Mouse (Mus musculus) heart, postnatal 25 days (tissue): Measurements from ENCODE around the gene Nmrk1. TPM values are rescaled to one million over a fixed set of nuclear protein-coding genes. Genes with fewer than 3 reads are reported as not detected.
"Not testable (repeated sequence)": the region's sequence is repeated elsewhere in the genome, so short reads cannot be mapped to it uniquely, and the experiment has no call there.

Experiments used
- DNase-seq: peaks from one replicate; pipeline ENCODE4 v3.0.0; 2022; ENCODE audit warnings: low spot score
- intact Hi-C: fragments of 180-260 bp; cut with DNase I; formaldehyde crosslinking; loops from one replicate; pipeline ENCODE4 v1.15.1; 2025
- total RNA-seq, 2 experiments: library from RNA; stranded (reverse); gene quantifications; 2 replicates each; pipeline ENCODE4 v1.2.3; 2021

The Nmrk1 gene
- total RNA-seq: 1 to 10 TPM; 2.4 to 2.8 TPM

DNA sequence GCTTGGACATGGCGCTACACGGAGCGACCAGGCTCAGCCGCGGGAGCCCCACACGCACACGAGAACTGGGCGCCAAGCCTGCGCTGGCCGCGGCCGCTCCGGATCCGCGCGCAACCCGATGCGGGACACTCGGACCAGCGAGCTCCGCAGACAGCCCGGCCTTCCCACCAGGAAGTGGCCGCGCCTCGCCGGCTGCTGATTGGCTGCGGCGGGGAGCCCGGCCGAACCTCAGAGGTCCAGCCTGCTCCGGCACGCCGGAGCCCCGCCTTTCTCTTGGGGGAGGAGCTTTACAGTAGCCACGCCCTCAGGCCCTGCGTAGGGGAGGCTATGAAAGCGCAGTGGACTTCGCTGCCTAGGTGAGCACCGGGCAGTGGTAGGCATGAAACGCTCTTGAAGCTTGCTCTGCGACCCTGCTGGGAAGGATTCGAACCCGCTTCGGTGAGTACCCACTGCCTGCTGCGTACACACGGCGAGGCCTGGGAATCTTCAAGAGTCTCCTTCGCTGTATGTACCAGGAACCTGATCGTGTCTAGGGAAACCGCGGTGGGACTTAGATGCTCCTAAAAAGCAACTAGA, at the start of gene Nmrk1, which contains the start of gene Ostf1:
TSS of gene Nmrk1 (plus strand) at position 307 of the 576 bp plus-strand sequence.
TSS of gene Ostf1 (minus strand) at position 180 of the 576 bp plus-strand sequence.
- DNase-seq: peak; percentile 97
- intact Hi-C loops: loop anchor here (2.0 to 5.0 kb wide), 3 partner anchors 15 to 41 kb away; partner anchors contain the start of gene Carnmt1

DNA sequence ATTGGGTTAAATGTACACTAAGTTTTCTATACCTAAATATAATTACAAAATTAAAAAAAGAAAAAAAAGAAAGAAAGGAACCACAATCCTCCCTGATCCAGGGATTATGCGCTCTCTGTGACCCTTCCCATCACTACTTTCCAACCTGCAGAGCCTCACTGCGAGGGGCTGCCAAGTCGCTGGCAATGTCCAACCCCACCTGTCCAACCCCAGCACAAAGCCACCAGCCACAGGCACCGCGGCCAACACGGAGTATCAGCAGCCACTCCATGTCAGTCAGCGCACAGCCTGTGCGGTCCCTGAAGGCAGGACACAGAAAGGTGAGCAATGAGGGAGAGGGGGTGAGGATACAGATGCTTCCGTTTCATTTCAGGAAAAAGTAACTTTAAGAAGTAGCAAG, 49.5 kb upstream of the Nmrk1 start:
- DNase-seq: no peak
- intact Hi-C loops: no loop called here

DNA sequence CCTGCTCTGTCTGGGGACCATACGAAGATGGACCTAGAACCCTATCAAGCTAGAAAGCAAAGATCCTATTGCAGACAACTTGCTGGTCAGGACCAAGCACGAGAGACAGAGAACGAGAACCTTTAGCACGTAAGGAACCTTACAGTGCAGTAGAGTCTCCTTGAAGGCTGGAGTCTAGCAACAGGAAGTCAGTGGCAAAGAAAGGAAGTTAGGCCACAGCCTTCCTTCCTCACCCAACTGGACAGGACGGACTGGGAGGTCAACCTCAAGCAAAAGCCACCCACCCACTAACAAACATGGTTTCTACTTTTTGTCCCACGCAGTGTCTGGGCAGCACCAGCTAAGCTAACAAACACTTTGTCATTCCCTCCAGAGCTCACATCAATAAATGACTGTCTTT, 48.9 kb upstream of the Nmrk1 start:
- no peak for DNase-seq
- intact Hi-C loops: no loop called here

DNA sequence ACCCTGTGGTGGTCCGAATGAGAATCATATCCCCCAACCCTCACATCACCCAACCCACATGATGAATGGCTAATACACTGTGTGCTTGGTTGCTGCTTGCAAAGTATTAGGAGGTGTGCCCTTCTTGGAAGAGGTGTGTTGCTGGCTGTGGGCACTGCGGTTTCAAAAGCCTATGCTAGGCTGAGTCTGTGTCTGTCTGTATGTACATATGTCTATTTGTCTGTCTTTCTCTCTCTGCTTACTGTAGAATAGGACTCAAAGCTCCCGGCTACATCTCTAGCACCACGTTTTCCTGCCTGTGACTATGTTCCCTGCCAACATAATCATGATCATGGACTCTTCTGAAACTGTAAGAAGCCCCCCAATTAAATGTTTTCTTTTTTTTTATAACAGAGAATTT, 48.0 kb upstream of the Nmrk1 start:
- DNase-seq: no peak
- intact Hi-C loops: no loop called here

- intact Hi-C loops: no loop called here
- DNase-seq: no peak
These were observed 47.1 kb upstream of the Nmrk1 start for GRCm38 (mm10) chr19:18584621-18585020.

DNA sequence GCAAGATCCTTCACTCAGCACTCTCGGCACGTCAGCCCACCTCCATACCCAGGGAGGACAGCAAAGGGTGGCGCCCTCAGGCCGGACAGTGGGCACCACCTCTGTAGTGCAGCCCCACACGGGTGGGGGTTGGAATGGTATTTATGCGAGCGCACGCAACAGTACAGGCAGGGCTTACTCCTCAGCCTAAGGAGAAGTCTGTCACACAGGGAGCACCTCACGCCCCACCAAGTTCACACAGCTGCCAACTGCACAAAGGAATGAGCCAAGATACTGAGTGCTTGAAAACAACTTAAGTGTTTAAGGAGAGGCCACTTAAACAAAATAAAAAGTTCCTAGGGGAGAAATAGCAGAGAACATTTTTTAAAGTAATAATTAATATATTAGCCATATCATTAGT, 44.6 kb upstream of the Nmrk1 start:
- intact Hi-C loops: no loop called here
- DNase-seq: no peak

DNA sequence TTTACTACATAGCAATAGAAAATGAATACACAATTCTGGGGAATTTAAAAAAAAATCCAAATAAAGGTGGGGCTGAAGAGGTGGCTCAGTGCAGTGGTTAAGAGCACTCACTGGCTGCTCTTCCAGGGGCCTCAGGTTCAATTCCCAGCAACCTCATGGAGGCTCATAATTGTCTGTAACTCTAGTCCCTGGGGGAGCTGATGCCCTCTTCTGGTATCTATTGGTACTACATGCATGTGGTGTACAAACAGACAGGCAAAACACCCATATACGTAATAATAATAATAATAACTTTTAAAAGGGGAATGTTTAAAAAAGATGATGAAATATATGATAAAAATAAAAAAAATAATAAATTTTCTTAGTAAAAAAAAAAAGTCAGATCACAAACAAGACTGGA, 43.5 kb upstream of the Nmrk1 start:
- intact Hi-C loops: no loop called here
- DNase-seq: no peak

GRCm38 (mm10) chr19:18588801-18589200, 42.9 kb upstream of the Nmrk1 start:
- DNase-seq, intact Hi-C loops: not testable (repeated sequence)

- intact Hi-C loops: no loop called here
- DNase-seq: no peak
These were observed 42.5 kb upstream of the Nmrk1 start for GRCm38 (mm10) chr19:18589276-18589675.

GRCm38 (mm10) chr19:18590234-18590633, 41.5 kb upstream of the Nmrk1 start:
- no peak for DNase-seq
- intact Hi-C loops: loop anchor here (5.0 kb wide), 1 partner anchor 42 kb away; the partner anchor contains the start of genes Nmrk1 and Ostf1

- intact Hi-C loops: loop anchor here (5.0 kb wide), 1 partner anchor 41 kb away; the partner anchor contains the start of genes Nmrk1 and Ostf1
- DNase-seq: no peak
These were observed 40.8 kb upstream of the Nmrk1 start for GRCm38 (mm10) chr19:18590942-18591354.

- DNase-seq: no peak
- intact Hi-C loops: loop anchor here (5.0 kb wide), 1 partner anchor 39 kb away; the partner anchor contains the start of genes Nmrk1 and Ostf1
These were observed 38.8 kb upstream of the Nmrk1 start for GRCm38 (mm10) chr19:18592919-18593318.

- intact Hi-C loops: loop anchor here (5.0 kb wide), 1 partner anchor 39 kb away; the partner anchor contains the start of genes Nmrk1 and Ostf1
- no peak for DNase-seq
These were observed 38.0 kb upstream of the Nmrk1 start for GRCm38 (mm10) chr19:18593722-18594121.

DNA sequence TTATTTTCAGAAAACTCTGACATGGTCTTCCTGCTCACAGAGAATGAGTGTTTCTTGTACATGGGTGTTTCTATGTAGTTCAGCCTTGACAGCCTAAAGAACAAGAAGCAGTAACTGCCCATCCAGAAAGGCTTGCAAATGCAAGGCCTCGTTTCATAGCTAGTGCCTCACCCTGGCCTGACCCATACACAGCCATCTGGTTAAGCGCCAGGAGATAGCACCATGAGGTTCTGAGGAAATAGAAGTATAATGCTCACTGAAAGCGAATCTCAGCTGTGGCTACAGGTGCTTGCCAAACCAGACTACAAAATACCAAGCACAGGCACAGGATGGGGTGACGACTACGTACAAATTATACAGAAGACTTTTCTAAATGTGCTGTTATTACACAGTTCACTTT, 34.9 kb upstream of the Nmrk1 start:
- intact Hi-C loops: no loop called here
- no peak for DNase-seq

- intact Hi-C loops: no loop called here
- DNase-seq: no peak
These were observed 34.0 kb upstream of the Nmrk1 start for GRCm38 (mm10) chr19:18597772-18598171.

- intact Hi-C loops: no loop called here
These were observed 33.4 kb upstream of the Nmrk1 start for GRCm38 (mm10) chr19:18598265-18598926.

GRCm38 (mm10) chr19:18599051-18599450, 32.7 kb upstream of the Nmrk1 start:
- DNase-seq: no peak
- intact Hi-C loops: no loop called here

More at GRCm38 (mm10) chr19:18598265-18598926, 33.4 kb upstream of the Nmrk1 start:
- no peak for DNase-seq

- intact Hi-C loops: no loop called here
- no peak for DNase-seq
These were observed 32.1 kb upstream of the Nmrk1 start for GRCm38 (mm10) chr19:18599650-18600049.

GRCm38 (mm10) chr19:18600611-18601010, 31.1 kb upstream of the Nmrk1 start:
- DNase-seq: no peak
- intact Hi-C loops: no loop called here

DNA sequence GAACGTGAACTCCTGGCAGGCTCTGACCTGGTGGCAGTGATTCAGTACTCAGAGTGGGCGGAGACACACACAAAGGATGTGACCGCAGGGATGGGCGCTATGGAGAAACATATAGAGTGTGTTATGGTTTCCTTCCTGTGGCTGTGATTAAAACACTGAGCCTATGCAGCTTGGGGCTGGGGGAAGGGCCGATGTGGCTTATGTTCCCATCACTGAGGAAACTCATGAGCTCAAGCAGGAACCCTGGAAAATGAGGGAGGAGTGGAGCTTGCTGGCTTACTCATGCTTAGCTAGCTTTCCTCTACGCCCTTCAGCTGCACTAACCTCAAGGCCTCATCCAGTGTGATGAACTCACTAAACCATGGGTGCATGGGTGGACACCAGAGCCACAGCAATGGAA, 28.7 kb upstream of the Nmrk1 start:
- DNase-seq: no peak
- intact Hi-C loops: no loop called here

DNA sequence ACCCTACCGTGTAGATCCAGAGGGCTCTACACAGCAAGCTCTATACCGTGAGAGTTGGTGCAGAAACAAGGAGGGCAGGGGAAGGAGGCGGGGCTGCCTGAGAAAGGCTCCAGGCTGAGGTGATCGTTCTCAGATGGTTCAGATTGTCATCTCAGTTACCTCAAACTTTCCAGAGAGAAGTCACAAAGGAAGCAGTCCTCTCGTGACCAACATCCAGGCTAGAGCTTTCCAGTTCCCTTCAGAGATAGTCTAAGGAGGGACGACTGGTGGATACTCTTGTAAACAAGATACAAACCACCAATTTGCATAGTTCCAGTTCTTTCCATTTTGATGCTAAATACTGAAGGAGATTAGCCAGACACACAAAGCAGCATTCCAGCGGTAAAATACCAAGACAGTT, 23.8 kb upstream of the Nmrk1 start:
- intact Hi-C loops: no loop called here
- no peak for DNase-seq
